Mouse (Mus musculus) heart, postnatal 36 days (tissue): ENCODE measurements around the gene Pip4k2a. TPM values are rescaled to one million over a fixed set of nuclear protein-coding genes. Genes with fewer than 3 reads are reported as not detected.

Experiments used
- DNase-seq, 2 experiments: peaks; one replicate each; pipeline ENCODE4 v3.0.0; 2021 to 2022
- intact Hi-C: fragments of 180-260 bp; cut with DNase I; formaldehyde crosslinking; loops from one replicate; pipeline ENCODE4 v1.15.1; 2025
- total RNA-seq, 2 experiments: library from RNA; stranded (reverse); gene quantifications; 2 replicates each; pipeline ENCODE4 v1.2.3; 2021

Pip4k2a gene
- total RNA-seq, 2 experiments from 2014 or later: 8.0 to 8.6 TPM

DNA sequence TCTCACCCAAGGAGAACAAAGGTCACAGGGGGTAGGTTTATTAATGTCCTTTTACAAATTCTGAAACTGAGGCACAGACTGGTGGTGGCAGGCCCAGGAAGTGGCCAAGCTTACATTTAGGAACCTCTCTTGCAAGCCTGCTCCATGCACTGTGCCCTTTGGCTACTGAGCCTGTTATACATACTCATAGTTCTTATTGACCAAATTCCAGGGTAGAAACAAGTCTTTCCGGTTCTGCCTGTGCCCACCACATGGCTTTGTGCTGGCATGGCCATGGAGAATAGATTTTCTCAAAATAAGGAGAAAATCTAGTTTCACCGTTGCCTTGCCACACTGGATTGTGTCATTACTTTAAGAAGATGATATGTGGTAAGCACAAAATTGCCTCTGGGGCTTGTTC lies 190.0 kb downstream of the Pip4k2a start:
- intact Hi-C loops: no loop called here

DNA sequence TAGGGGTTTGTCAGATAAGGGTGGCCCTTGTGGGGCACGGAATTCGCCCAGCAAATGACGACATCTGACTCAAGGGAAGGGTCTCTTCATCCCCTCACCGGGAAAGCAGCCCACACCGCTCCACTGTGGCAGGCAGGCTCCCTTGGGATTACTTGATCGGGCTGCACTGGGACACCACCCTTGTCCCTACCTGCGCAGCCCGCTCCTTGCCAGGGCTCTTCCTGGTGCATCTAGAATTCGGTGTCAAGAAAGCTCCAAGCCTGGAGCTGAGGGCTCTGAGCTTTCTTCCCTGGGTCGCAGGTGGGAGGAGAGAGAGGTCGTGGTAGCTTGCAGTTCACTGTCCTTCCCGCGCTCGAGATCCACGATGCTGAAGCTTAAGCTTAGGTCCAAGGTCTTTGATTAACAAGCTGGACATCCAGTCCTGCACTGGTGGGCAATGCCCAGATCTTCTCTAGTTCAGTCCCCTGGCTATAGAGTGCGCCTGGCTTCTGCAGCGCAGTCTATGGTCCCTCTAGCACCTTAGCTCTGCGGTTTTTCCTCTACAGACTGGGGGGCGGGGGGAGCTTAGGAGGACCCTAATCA lies 196.6 kb downstream of the Pip4k2a start:
- DNase-seq: no peak
- intact Hi-C loops: no loop called here

More for the DNA sequence above, 190.0 kb downstream of the Pip4k2a start:
- no peak for DNase-seq

DNA sequence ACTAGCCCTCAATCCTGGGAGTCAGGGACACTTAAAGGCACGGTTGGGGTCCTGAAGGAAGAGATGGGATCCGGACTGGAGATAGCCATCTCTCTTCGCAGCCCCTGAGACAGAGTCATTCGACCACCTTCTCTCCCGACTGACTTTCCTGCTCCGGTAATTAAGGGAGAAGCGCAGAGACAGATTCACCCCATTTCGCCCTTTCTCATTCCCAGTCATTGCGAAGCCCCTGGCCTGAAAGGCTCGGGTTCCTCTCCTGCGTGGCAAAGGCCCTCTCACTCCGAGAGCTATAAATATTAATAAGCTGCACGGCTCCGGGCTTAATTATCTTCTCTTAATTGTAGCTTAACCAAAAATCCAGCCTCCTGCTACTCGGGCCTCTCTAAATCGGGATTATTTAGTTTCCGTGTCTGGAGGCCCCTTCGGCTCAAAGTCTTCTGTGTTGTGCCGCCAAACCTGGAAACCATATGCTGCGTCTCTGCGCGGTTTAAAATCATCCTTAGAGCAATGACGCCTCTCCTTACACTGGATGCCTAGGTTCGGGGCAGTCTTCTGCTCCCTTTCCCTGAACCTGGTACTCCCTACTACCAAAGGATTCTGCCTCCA lies 197.2 kb downstream of the Pip4k2a start:
- no peak for DNase-seq
- intact Hi-C loops: no loop called here

- DNase-seq: peak; percentile 23 to 44
- intact Hi-C loops: no loop called here
Observed at GRCm38 (mm10) chr2:18799966-18800645, 197.8 kb downstream of the Pip4k2a start.

GRCm38 (mm10) chr2:18799265-18799965 lies 198.5 kb downstream of the Pip4k2a start:
- no peak for DNase-seq
- intact Hi-C loops: no loop called here

DNA sequence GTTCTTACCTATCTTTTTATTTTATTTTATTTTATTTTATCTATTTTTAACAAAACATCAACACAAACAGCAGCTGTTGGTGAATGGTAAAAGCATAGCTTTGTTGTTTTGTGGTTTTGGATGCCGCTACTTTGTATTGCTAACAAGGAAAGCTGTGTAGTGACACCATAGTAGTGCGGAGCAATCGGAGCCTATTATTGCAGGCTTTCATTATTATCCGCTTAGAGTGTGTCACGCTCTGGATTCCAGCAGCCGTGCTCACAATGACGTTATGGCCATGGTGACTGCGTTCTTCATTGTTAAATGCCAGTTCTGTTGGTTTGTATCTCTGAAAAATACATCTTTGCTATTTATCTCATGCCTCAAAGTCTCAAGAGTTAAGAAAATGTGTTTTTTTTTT lies 200.2 kb downstream of the Pip4k2a start:
- no peak for DNase-seq
- intact Hi-C loops: no loop called here

GRCm38 (mm10) chr2:18794261-18794660 lies 203.7 kb downstream of the Pip4k2a start:
- DNase-seq: no peak
- intact Hi-C loops: no loop called here

Other genes with a start within 250 kb of the Pip4k2a start
- under 1 TPM in 1 of 2 experiments, not detected in 1; 0.19 TPM for gene 4930426L09Rik, start 217 bp upstream of the Pip4k2a start, total RNA-seq
- not detected for gene Armc3, start 201.2 kb upstream of the Pip4k2a start, total RNA-seq